Mouse (Mus musculus): Measurements from ENCODE around the gene Chit1. TPM values are rescaled to one million over a fixed set of nuclear protein-coding genes. Genes with fewer than 3 reads are reported as not detected.

The Chit1 gene
- polyA plus RNA-seq, 1 experiment from 2014 or later = 0.15 TPM

- no peaks in the 10 kb centered on the region for H3K27me3 ChIP-seq (ENCODE audit: control insufficient read depth, insufficient read depth, low read length)
- ATAC-seq (ENCODE audit: insufficient read depth, low FRiP score, low TSS enrichment) (no peak), DNase-seq (ENCODE audit: low spot score) (no peak)
- H3K9ac ChIP-seq (ENCODE audit: low read length) = peak overlapping the region; percentile 44
- H3K36me3 ChIP-seq (ENCODE audit: control insufficient read depth, insufficient read depth, low read length) = 0 out of 2 replicates have a peak, but pooled peaks cover 3% of the 10 kb centered on the region
- no peak overlapping the region for H3K27ac ChIP-seq (ENCODE audit: low read depth, low read length)
- 49% methylated on average over 2 of the region's 2 CpGs for WGBS
- peak overlapping the region; percentile 70 for H3K4me3 ChIP-seq (ENCODE audit: low read depth, low read length)
- no peaks in the 10 kb centered on the region for H3K9me3 ChIP-seq (ENCODE audit: control insufficient read depth, low read length)
- peaks cover 28% of the 10 kb centered on the region for H3K4me1 ChIP-seq (ENCODE audit: control insufficient read depth, insufficient read depth, low read length)
- H3K4me2 ChIP-seq (ENCODE audit: low read depth) = peak overlapping the region; percentile 46
These were observed 34.3 kb upstream of the Chit1 start for GRCm38 (mm10) chr1:134076789-134077188.

- Histone ChIP-seq H3K9ac (ENCODE audit: low read length) (peak overlapping the region; percentile 89), H3K4me1 (ENCODE audit: control insufficient read depth, insufficient read depth, low read length) (peaks cover 28% of the 10 kb centered on the region), H3K27me3 (ENCODE audit: control insufficient read depth, insufficient read depth, low read length) (no peaks in the 10 kb centered on the region), H3K4me2 (ENCODE audit: low read depth) (peak overlapping the region; percentile 46), H3K36me3 (ENCODE audit: control insufficient read depth, insufficient read depth, low read length) (0 out of 2 replicates have a peak, but pooled peaks cover 3% of the 10 kb centered on the region), H3K27ac (ENCODE audit: low read depth, low read length) (0 out of 2 replicates have a peak overlapping the region, but pooled peaks have one; percentile 54), H3K9me3 (ENCODE audit: control insufficient read depth, low read length) (no peaks in the 10 kb centered on the region), H3K4me3 (ENCODE audit: low read depth, low read length) (peak overlapping the region; percentile 70)
- 42% methylated on average over 14 of the region's 14 CpGs for WGBS
- ATAC-seq (ENCODE audit: insufficient read depth, low FRiP score, low TSS enrichment) = no peak
- no peak for DNase-seq (ENCODE audit: low spot score)
These were observed 33.5 kb upstream of the Chit1 start for GRCm38 (mm10) chr1:134077389-134078060.

- 10% methylated on average over 19 of the region's 19 CpGs for WGBS
- ATAC-seq (ENCODE audit: insufficient read depth, low FRiP score, low TSS enrichment) = peak; percentile 11; the same call in 1 of the 2 replicates
- H3K9ac ChIP-seq (ENCODE audit: low read length) = peak overlapping the region; percentile 89
- H3K36me3 ChIP-seq (ENCODE audit: control insufficient read depth, insufficient read depth, low read length) = 0 out of 2 replicates have a peak, but pooled peaks cover 3% of the 10 kb centered on the region
- peak overlapping the region; percentile 46 for H3K4me2 ChIP-seq (ENCODE audit: low read depth)
- H3K27me3 ChIP-seq (ENCODE audit: control insufficient read depth, insufficient read depth, low read length) = no peaks in the 10 kb centered on the region
- H3K27ac ChIP-seq (ENCODE audit: low read depth, low read length) = peak overlapping the region; percentile 58; the same call in 1 of the 2 replicates
- DNase-seq (ENCODE audit: low spot score) = no peak
- H3K4me1 ChIP-seq (ENCODE audit: control insufficient read depth, insufficient read depth, low read length) = peaks cover 28% of the 10 kb centered on the region
- no peaks in the 10 kb centered on the region for H3K9me3 ChIP-seq (ENCODE audit: control insufficient read depth, low read length)
- H3K4me3 ChIP-seq (ENCODE audit: low read depth, low read length) = peak overlapping the region; percentile 70
These were observed 32.8 kb upstream of the Chit1 start for GRCm38 (mm10) chr1:134078061-134078795.

GRCm38 (mm10) chr1:134078802-134079476 lies 32.1 kb upstream of the Chit1 start, which contains the start of gene Btg2:
Btg2 (minus strand) TSS chr1:134079120.
- Histone ChIP-seq H3K4me1 (ENCODE audit: control insufficient read depth, insufficient read depth, low read length) (peaks cover 23% of the 10 kb centered on the region), H3K9ac (ENCODE audit: low read length) (peak within 1 kb of the TSS; percentile 89), H3K9me3 (ENCODE audit: control insufficient read depth, low read length) (no peaks in the 10 kb centered on the region), H3K27ac (ENCODE audit: low read depth, low read length) (peak within 1 kb of the TSS; percentile 58), H3K4me2 (ENCODE audit: low read depth) (peak within 1 kb of the TSS; percentile 46), H3K4me3 (ENCODE audit: low read depth, low read length) (peak within 1 kb of the TSS; percentile 70), H3K36me3 (ENCODE audit: control insufficient read depth, insufficient read depth, low read length) (0 out of 2 replicates have a peak, but pooled peaks cover 3% of the 10 kb centered on the region), H3K27me3 (ENCODE audit: control insufficient read depth, insufficient read depth, low read length) (no peaks in the 10 kb centered on the region)
- DNase-seq (ENCODE audit: low spot score) (peak; percentile 97), ATAC-seq (ENCODE audit: insufficient read depth, low FRiP score, low TSS enrichment) (peak; percentile 93)
- under 1% methylated on average over 62 of the region's 62 CpGs for WGBS

GRCm38 (mm10) chr1:134079477-134080163 lies 31.4 kb upstream of the Chit1 start:
- ATAC-seq (ENCODE audit: insufficient read depth, low FRiP score, low TSS enrichment) (no peak), DNase-seq (ENCODE audit: low spot score) (no peak)
- Histone ChIP-seq H3K36me3 (ENCODE audit: control insufficient read depth, insufficient read depth, low read length) (0 out of 2 replicates have a peak, but pooled peaks cover 3% of the 10 kb centered on the region), H3K9ac (ENCODE audit: low read length) (peak overlapping the region; percentile 58), H3K9me3 (ENCODE audit: control insufficient read depth, low read length) (no peaks in the 10 kb centered on the region), H3K4me3 (ENCODE audit: low read depth, low read length) (peak overlapping the region; percentile 70), H3K27me3 (ENCODE audit: control insufficient read depth, insufficient read depth, low read length) (no peaks in the 10 kb centered on the region), H3K27ac (ENCODE audit: low read depth, low read length) (peak overlapping the region; percentile 31; the same call in 1 of the 2 replicates), H3K4me2 (ENCODE audit: low read depth) (peak overlapping the region; percentile 46), H3K4me1 (ENCODE audit: control insufficient read depth, insufficient read depth, low read length) (peaks cover 20% of the 10 kb centered on the region)
- WGBS = 7% methylated on average over 9 of the region's 9 CpGs

GRCm38 (mm10) chr1:134080406-134080805 lies 30.6 kb upstream of the Chit1 start:
- Histone ChIP-seq H3K36me3 (ENCODE audit: control insufficient read depth, insufficient read depth, low read length) (0 out of 2 replicates have a peak, but pooled peaks cover 3% of the 10 kb centered on the region), H3K9me3 (ENCODE audit: control insufficient read depth, low read length) (no peaks in the 10 kb centered on the region), H3K27ac (ENCODE audit: low read depth, low read length) (no peak overlapping the region), H3K4me3 (ENCODE audit: low read depth, low read length) (no peak overlapping the region), H3K9ac (ENCODE audit: low read length) (no peak overlapping the region), H3K4me2 (ENCODE audit: low read depth) (no peak overlapping the region), H3K27me3 (ENCODE audit: control insufficient read depth, insufficient read depth, low read length) (no peaks in the 10 kb centered on the region), H3K4me1 (ENCODE audit: control insufficient read depth, insufficient read depth, low read length) (peaks cover 20% of the 10 kb centered on the region)
- DNase-seq (ENCODE audit: low spot score) (no peak), ATAC-seq (ENCODE audit: insufficient read depth, low FRiP score, low TSS enrichment) (no peak)
- WGBS = 80% methylated on average over 4 of the region's 4 CpGs

GRCm38 (mm10) chr1:134080881-134081450 lies 30.1 kb upstream of the Chit1 start:
- H3K9ac ChIP-seq (ENCODE audit: low read length) = no peak overlapping the region
- peaks cover 17% of the 10 kb centered on the region for H3K4me1 ChIP-seq (ENCODE audit: control insufficient read depth, insufficient read depth, low read length)
- ATAC-seq (ENCODE audit: insufficient read depth, low FRiP score, low TSS enrichment) (no peak), DNase-seq (ENCODE audit: low spot score) (no peak)
- no peak overlapping the region for H3K4me2 ChIP-seq (ENCODE audit: low read depth)
- no peak overlapping the region for H3K4me3 ChIP-seq (ENCODE audit: low read depth, low read length)
- H3K36me3 ChIP-seq (ENCODE audit: control insufficient read depth, insufficient read depth, low read length) = 0 out of 2 replicates have a peak, but pooled peaks cover 3% of the 10 kb centered on the region
- WGBS = 91% methylated on average over 5 of the region's 5 CpGs
- H3K9me3 ChIP-seq (ENCODE audit: control insufficient read depth, low read length) = no peaks in the 10 kb centered on the region
- no peaks in the 10 kb centered on the region for H3K27me3 ChIP-seq (ENCODE audit: control insufficient read depth, insufficient read depth, low read length)
- H3K27ac ChIP-seq (ENCODE audit: low read depth, low read length) = no peak overlapping the region
